Mouse (Mus musculus) CH12.LX (cell line): ENCODE measurements at regions not wholly inside any gene's neighbourhood (a gene's known extent, or its start where the extent isn't known, plus 50 kb on each side); places are given as distances from the start of the nearest gene placed in this dataset.

ENCODE experiments used
- DNase-seq: peaks from one replicate; pipeline ENCODE4 v3.0.0-alpha.2; 2013; ENCODE audit errors: extremely low read depth
- H3K27ac ChIP-seq: 2 replicates; pipeline ENCODE4 v1.5.1; 2012; ENCODE audit warnings: low read depth, mild to moderate bottlenecking, control low read depth, moderate library complexity; ENCODE audit not compliant: insufficient read depth
- H3K27me3 ChIP-seq: replicated peaks from 2 replicates; pipeline ENCODE3; 2012; ENCODE audit warnings: inconsistent platforms
- H3K36me3 ChIP-seq, 2 experiments: replicated peaks in 1 of 2; 2 replicates each; pipeline versions ENCODE3 to v1.6.1; 2012; ENCODE audit warnings: inconsistent platforms in 1 of 2, low read length in 1 of 2, mild to moderate bottlenecking in 1 of 2, mixed read lengths in 1 of 2, moderate library complexity in 1 of 2; ENCODE audit not compliant: control insufficient read depth in 1 of 2, insufficient read depth in 1 of 2
- H3K4me1 ChIP-seq, 2 experiments: 2 replicates each; pipeline ENCODE4 v1.6.1; 2012; ENCODE audit warnings: inconsistent platforms in 1 of 2, moderate library complexity in 1 of 2; ENCODE audit not compliant: insufficient read depth in 2 of 2, control insufficient read depth in 1 of 2
- H3K4me2 ChIP-seq: 2 replicates; pipeline ENCODE4 v1.6.1; 2012; ENCODE audit warnings: low read depth, mild to moderate bottlenecking, control low read depth; ENCODE audit not compliant: poor library complexity, insufficient read depth, severe bottlenecking
- H3K4me3 ChIP-seq, 3 experiments: fragments of 150-350 bp in 1 of 3; sonication (generic) in 1 of 3; replicated peaks in 1 of 3; 2 replicates each; pipeline versions ENCODE3 to v1.5.1; 2011 to 2012; ENCODE audit warnings: low read depth in 2 of 3, low read length in 2 of 3, mild to moderate bottlenecking in 2 of 3, moderate library complexity in 2 of 3, control low read depth in 1 of 3, improper control_type of control experiment in 1 of 3, inconsistent platforms in 1 of 3, mixed read lengths in 1 of 3; ENCODE audit not compliant: poor library complexity in 1 of 3
- H3K79me2 ChIP-seq: replicated peaks from 2 replicates; pipeline ENCODE4 v1.6.1; 2012; ENCODE audit warnings: mild to moderate bottlenecking, moderate library complexity; ENCODE audit not compliant: control insufficient read depth, poor library complexity, insufficient read depth, severe bottlenecking; ENCODE audit errors: extremely low read depth
- H3K9ac ChIP-seq: 2 replicates; pipeline ENCODE4 v1.6.1; 2012; ENCODE audit warnings: low read depth, mild to moderate bottlenecking, control low read depth, moderate library complexity; ENCODE audit not compliant: insufficient read depth
- H3K9me3 ChIP-seq: replicated peaks from 2 replicates; pipeline ENCODE3; 2012; ENCODE audit warnings: low read length, inconsistent platforms, mixed read lengths
- BHLHE40 ChIP-seq: IDR thresholded peaks from 2 replicates; pipeline ENCODE4 v1.6.1; 2011; ENCODE audit warnings: mild to moderate bottlenecking, low read depth, low read length, improper control_type of control experiment
- CHD1 ChIP-seq: IDR thresholded peaks from 2 replicates; pipeline ENCODE4 v1.6.1; 2012; ENCODE audit warnings: low read depth, low read length, improper control_type of control experiment, inconsistent platforms
- CTCF ChIP-seq, 2 experiments: IDR thresholded peaks in 1 of 2; conservative IDR thresholded peaks in 1 of 2; 2 replicates each; pipeline ENCODE4 v1.5.1; 2011 to 2012; ENCODE audit warnings: low read depth in 2 of 2, low read length in 2 of 2, improper control_type of control experiment in 1 of 2, inconsistent platforms in 1 of 2, mild to moderate bottlenecking in 1 of 2, moderate library complexity in 1 of 2
- ELF1 ChIP-seq: IDR thresholded peaks from 2 replicates; pipeline ENCODE4 v1.6.1; 2014; ENCODE audit warnings: low read depth, mild to moderate bottlenecking, inconsistent platforms, low read length, improper control_type of control experiment
- ETS1 ChIP-seq: conservative IDR thresholded peaks from 2 replicates; pipeline ENCODE4 v1.6.1; 2012; ENCODE audit warnings: low read depth, mild to moderate bottlenecking, inconsistent platforms, low read length, improper control_type of control experiment, moderate library complexity
- HCFC1 ChIP-seq: IDR thresholded peaks from 2 replicates; pipeline ENCODE4 v1.6.1; 2012; ENCODE audit warnings: low read depth, mild to moderate bottlenecking, inconsistent platforms, low read length, improper control_type of control experiment
- IRF4 ChIP-seq: IDR thresholded peaks from 2 replicates; pipeline ENCODE4 v1.6.1; 2014; ENCODE audit warnings: low read depth, mild to moderate bottlenecking, inconsistent platforms, low read length, improper control_type of control experiment
- JUN ChIP-seq: IDR thresholded peaks from 2 replicates; pipeline ENCODE4 v1.6.1; 2011; ENCODE audit warnings: low read depth, mild to moderate bottlenecking, low read length, improper control_type of control experiment, moderate library complexity; ENCODE audit not compliant: insufficient read depth
- KAT2A ChIP-seq: IDR thresholded peaks from 2 replicates; pipeline ENCODE4 v1.6.1; 2012; ENCODE audit warnings: low read length, improper control_type of control experiment, inconsistent platforms; ENCODE audit not compliant: insufficient replicate concordance
- MAFK ChIP-seq: IDR thresholded peaks from 2 replicates; pipeline ENCODE4 v1.6.1; 2011; ENCODE audit warnings: low read length, improper control_type of control experiment; ENCODE audit not compliant: insufficient replicate concordance
- MAZ ChIP-seq: IDR thresholded peaks from 2 replicates; pipeline ENCODE4 v1.6.1; 2012; ENCODE audit warnings: low read depth, mild to moderate bottlenecking, inconsistent platforms, low read length, improper control_type of control experiment, moderate library complexity
- MEF2A ChIP-seq: IDR thresholded peaks from 2 replicates; pipeline ENCODE4 v1.6.1; 2014; ENCODE audit warnings: low read depth, mild to moderate bottlenecking, inconsistent platforms, low read length, improper control_type of control experiment, borderline replicate concordance
- MYC ChIP-seq: IDR thresholded peaks from 2 replicates; pipeline ENCODE4 v1.6.1; 2011; ENCODE audit warnings: low read depth, mild to moderate bottlenecking, improper control_type of control experiment, low read length
- NELFE ChIP-seq: IDR thresholded peaks from 2 replicates; pipeline ENCODE4 v1.6.1; 2011; ENCODE audit warnings: low read depth, low read length, improper control_type of control experiment
- NRF1 ChIP-seq: IDR thresholded peaks from 2 replicates; pipeline ENCODE4 v1.6.1; 2014; ENCODE audit warnings: low read depth, mild to moderate bottlenecking, inconsistent platforms, low read length, improper control_type of control experiment, moderate library complexity
- POLR2A ChIP-seq: IDR thresholded peaks from 2 replicates; pipeline ENCODE4 v1.6.1; 2011; ENCODE audit warnings: low read depth, mild to moderate bottlenecking, improper control_type of control experiment, low read length
- RAD21 ChIP-seq: IDR thresholded peaks from 2 replicates; pipeline ENCODE4 v1.6.1; 2011; ENCODE audit warnings: low read depth, mild to moderate bottlenecking, low read length, improper control_type of control experiment, moderate library complexity
- RCOR1 ChIP-seq: conservative IDR thresholded peaks from 2 replicates; pipeline ENCODE4 v1.6.1; 2012; ENCODE audit warnings: low read depth, mild to moderate bottlenecking, inconsistent platforms, low read length, improper control_type of control experiment
- SIN3A ChIP-seq: IDR thresholded peaks from 2 replicates; pipeline ENCODE4 v1.6.1; 2012; ENCODE audit warnings: low read length, improper control_type of control experiment, inconsistent platforms
- TBP ChIP-seq: conservative IDR thresholded peaks from 2 replicates; pipeline ENCODE4 v1.6.1; 2011; ENCODE audit warnings: low read depth, low read length, improper control_type of control experiment
- TCF12 ChIP-seq: IDR thresholded peaks from 2 replicates; pipeline ENCODE4 v1.6.1; 2014; ENCODE audit warnings: low read depth, mild to moderate bottlenecking, inconsistent platforms, low read length, improper control_type of control experiment
- USF1 ChIP-seq: IDR thresholded peaks from 2 replicates; pipeline ENCODE4 v1.6.1; 2014; ENCODE audit warnings: low read depth, mild to moderate bottlenecking, inconsistent platforms, low read length, improper control_type of control experiment
- USF2 ChIP-seq: conservative IDR thresholded peaks from 2 replicates; pipeline ENCODE4 v1.6.1; 2011; ENCODE audit warnings: low read depth, low read length, improper control_type of control experiment
- ZC3H11A ChIP-seq: IDR thresholded peaks from 2 replicates; pipeline ENCODE4 v1.6.1; 2012; ENCODE audit warnings: low read depth, mild to moderate bottlenecking, inconsistent platforms, low read length, improper control_type of control experiment
- ZMIZ1 ChIP-seq: IDR thresholded peaks from 2 replicates; pipeline ENCODE4 v1.6.1; 2012; ENCODE audit warnings: low read depth, mild to moderate bottlenecking, inconsistent platforms, low read length, improper control_type of control experiment
- ZNF384 ChIP-seq: IDR thresholded peaks from 2 replicates; pipeline ENCODE4 v1.6.1; 2012; ENCODE audit warnings: low read depth, low read length, improper control_type of control experiment, inconsistent platforms
- dilution Hi-C: fragments of 300-500 bp; cut with MboI; formaldehyde crosslinking; loops from 2 replicates; pipeline ENCODE4 v1.14.3; 2020; ENCODE audit warnings: low sequenced_read_pairs; ENCODE audit not compliant: extremely low pct_unique_long_range_greater_than_20kb, extremely low pct_ligation_motif_present
- in situ Hi-C: fragments of 300-500 bp; cut with MboI; formaldehyde crosslinking; loops from 3 replicates; pipeline ENCODE4 v1.14.3; 2019; ENCODE audit warnings: low sequenced_read_pairs, low pct_ligation_motif_present, low pct_unique_long_range_greater_than_20kb, mixed read lengths

DNA sequence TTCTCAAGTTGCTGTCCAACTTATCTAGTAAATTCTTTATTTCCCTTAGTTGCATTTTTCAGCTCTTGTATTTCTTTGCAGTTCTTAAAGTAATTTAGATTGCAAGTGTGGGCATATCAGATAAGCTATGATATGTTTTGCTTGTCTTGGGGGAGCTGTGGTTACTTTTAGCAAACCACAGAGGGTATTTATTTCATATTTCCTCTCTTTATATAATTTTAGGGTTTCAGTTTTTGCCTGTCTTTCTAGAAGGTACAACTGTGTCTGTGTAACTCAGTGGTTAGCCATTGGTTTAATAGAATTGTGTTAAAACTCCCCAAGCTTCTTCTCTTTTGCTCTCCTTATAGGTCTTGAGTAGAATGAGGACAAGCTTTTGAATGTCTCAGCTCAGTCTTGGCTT lies 109.7 kb upstream of the Sp4 start:
- Histone ChIP-seq H3K4me2 (no peak overlapping the region), H3K9ac (no peak overlapping the region), H3K27me3 (no peaks in the 10 kb centered on the region), H3K36me3 (no peaks in the 10 kb centered on the region), H3K4me3 (no peak overlapping the region), H3K27ac (no peak overlapping the region), H3K79me2 (no peaks in the 10 kb centered on the region), H3K4me1 (peaks cover 0 to 15% of the 10 kb centered on the region in 2 experiments; a peak in 2 of 4 replicates), H3K9me3 (no peaks in the 10 kb centered on the region)
- in situ Hi-C loops: no loop called here
- dilution Hi-C loops: no loop called here
- no peak for DNase-seq
- TF ChIP-seq ELF1: no peak
- TF ChIP-seq RAD21: no peak
- no peak for TF ChIP-seq ZMIZ1
- TF ChIP-seq MEF2A: no peak
- TF ChIP-seq USF1: no peak
- TF ChIP-seq NELFE: no peak
- no peak for TF ChIP-seq NRF1
- no peak for TF ChIP-seq IRF4
- no peak for TF ChIP-seq MYC
- TF ChIP-seq KAT2A: no peak
- TF ChIP-seq TCF12: no peak
- no peak for TF ChIP-seq ZNF384
- TF ChIP-seq POLR2A: no peak
- no peak for TF ChIP-seq HCFC1
- TF ChIP-seq MAFK: no peak
- TF ChIP-seq SIN3A: no peak
- no peak for TF ChIP-seq MAZ
- no peak for TF ChIP-seq CHD1
- no peak for TF ChIP-seq ZC3H11A
- no peak for TF ChIP-seq ETS1

GRCm38 (mm10) chr12:118405135-118405534 lies 103.9 kb upstream of the Sp4 start:
- Histone ChIP-seq H3K4me3 (no peak overlapping the region), H3K4me2 (no peak overlapping the region), H3K27ac (no peak overlapping the region), H3K4me1 (no peaks in the 10 kb centered on the region), H3K9ac (no peak overlapping the region), H3K27me3 (no peaks in the 10 kb centered on the region), H3K36me3 (no peaks in the 10 kb centered on the region), H3K9me3 (no peaks in the 10 kb centered on the region), H3K79me2 (no peaks in the 10 kb centered on the region)
- no peak for DNase-seq
- dilution Hi-C loops (no loop called here), in situ Hi-C loops (no loop called here)
- TF ChIP-seq USF1: no peak
- no peak for TF ChIP-seq CTCF (conservative IDR thresholded peaks at IDR 0.05 in 1 of 2, IDR thresholded peaks at IDR 0.05 in 1 of 2; ENCODE audit: low read depth in 2 of 2, low read length in 2 of 2)
- no peak for TF ChIP-seq TBP
- no peak for TF ChIP-seq RCOR1
- no peak for TF ChIP-seq HCFC1
- no peak for TF ChIP-seq POLR2A
- no peak for TF ChIP-seq BHLHE40
- TF ChIP-seq ZMIZ1: no peak
- no peak for TF ChIP-seq MEF2A
- no peak for TF ChIP-seq KAT2A
- no peak for TF ChIP-seq JUN
- TF ChIP-seq USF2: no peak
- no peak for TF ChIP-seq ETS1
